Mouse (Mus musculus) ES-E14 (cell line): ENCODE measurements around the gene Sp1.

Source experiments
- CHD2 ChIP-seq: IDR thresholded peaks from 2 replicates; pipeline ENCODE4 v1.6.1; 2014; ENCODE audit warnings: mild to moderate bottlenecking, low read depth, low read length, inconsistent platforms
- HCFC1 ChIP-seq: IDR thresholded peaks from 2 replicates; pipeline ENCODE4 v1.6.1; 2012; ENCODE audit warnings: low read length, inconsistent platforms, borderline replicate concordance; ENCODE audit not compliant: insufficient read depth
- MAFK ChIP-seq: IDR thresholded peaks from 2 replicates; pipeline ENCODE4 v1.6.1; 2014; ENCODE audit warnings: mild to moderate bottlenecking, low read depth, low read length, inconsistent platforms; ENCODE audit not compliant: insufficient read depth
- ZC3H11A ChIP-seq: IDR thresholded peaks from 2 replicates; pipeline ENCODE4 v1.6.1; 2012; ENCODE audit warnings: low read depth, mild to moderate bottlenecking, inconsistent platforms, low read length, borderline replicate concordance
- ZNF384 ChIP-seq: IDR thresholded peaks from 2 replicates; pipeline ENCODE4 v1.6.1; 2012; ENCODE audit warnings: low read depth, low read length, inconsistent platforms

DNA sequence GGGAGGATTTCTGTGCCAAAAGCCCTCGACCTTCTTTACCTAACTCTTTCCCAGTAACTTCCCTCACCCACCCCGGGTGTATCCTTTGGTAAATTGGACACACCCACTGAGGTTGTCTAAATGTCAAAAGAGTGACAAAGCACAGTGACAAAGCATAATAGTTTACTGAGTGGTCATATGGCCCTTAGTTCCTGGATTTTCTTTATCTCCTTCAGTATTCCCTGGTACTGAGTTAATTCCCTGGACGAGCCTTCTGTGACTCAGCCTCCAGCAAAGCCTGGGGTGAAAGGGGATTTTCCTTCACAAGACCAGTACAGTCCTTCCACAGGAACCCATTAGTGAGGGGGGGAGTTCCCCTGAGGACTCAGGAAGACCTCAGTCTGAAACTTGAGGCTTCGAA is 55.0 kb downstream of the Sp1 start:
- TF ChIP-seq ZC3H11A = no peak
- no peak for TF ChIP-seq CHD2
- peak; percentile 68 for TF ChIP-seq MAFK
- TF ChIP-seq ZNF384 = no peak
- no peak for TF ChIP-seq HCFC1
